Mouse (Mus musculus) CD4-positive, CD25-positive, alpha-beta regulatory T cell, adult 4 months (primary cell): Measurements from ENCODE around the gene Gripap1. TPM values are rescaled to one million over a fixed set of nuclear protein-coding genes. Genes with fewer than 3 reads are reported as not detected.

ENCODE experiments used
- polyA plus RNA-seq, 2 experiments: library from polyadenylated mRNA; unstranded; fragments of 100-300 nt; shearing (Covaris generic); gene quantifications; one replicate each; pipeline ENCODE4 v1.2.1; 2017

Gripap1 gene
- polyA plus RNA-seq, 2 experiments from 2014 or later: 58.7 to 98.2 TPM

Other genes with a start within 250 kb of the Gripap1 start
- gene Foxp3, start 216.1 kb upstream of the Gripap1 start, polyA plus RNA-seq: 10 to 100 TPM; 48.7 to 55.3 TPM
- gene Ppp1r3f, start 215.5 kb upstream of the Gripap1 start, polyA plus RNA-seq: 1 to 10 TPM; 3.4 to 9.2 TPM
- 10 to 100 TPM; 14.0 to 27.4 TPM for gene Ccdc22, start 184.2 kb upstream of the Gripap1 start, polyA plus RNA-seq
- gene Cacna1f, start 182.7 kb upstream of the Gripap1 start, polyA plus RNA-seq: not detected
- gene Syp, start 151.3 kb upstream of the Gripap1 start, polyA plus RNA-seq: 1 to 10 TPM; 9.3 TPM
- 1 to 10 TPM; 8.3 to 9.4 TPM for gene Prickle3, start 132.5 kb upstream of the Gripap1 start, polyA plus RNA-seq
- 100 to 1,000 TPM; 147 to 155 TPM for gene Plp2, start 118.4 kb upstream of the Gripap1 start, polyA plus RNA-seq
- gene Magix, start 108.5 kb upstream of the Gripap1 start, polyA plus RNA-seq: not detected
- gene Gpkow, start 92.6 kb upstream of the Gripap1 start, polyA plus RNA-seq: 10 to 100 TPM; 50.8 to 69.7 TPM
- 10 to 100 TPM; 42.8 to 76.1 TPM for gene Wdr45, start 75.4 kb upstream of the Gripap1 start, polyA plus RNA-seq
- 1 to 10 TPM in 1 of 2 experiments, not detected in 1; 1.0 TPM for gene Gm45208, start 67.5 kb upstream of the Gripap1 start, polyA plus RNA-seq
- gene Praf2, start 61.3 kb upstream of the Gripap1 start, polyA plus RNA-seq: 10 to 100 TPM; 33.9 to 40.0 TPM
- under 1 TPM; 0.20 to 0.52 TPM for gene Ccdc120, start 38.9 kb upstream of the Gripap1 start, polyA plus RNA-seq
- 10 to 100 TPM in 1 of 2 experiments, 1 to 10 TPM in 1; 8.5 to 14.4 TPM for gene Tfe3, start 27.2 kb upstream of the Gripap1 start, polyA plus RNA-seq
- under 1 TPM; 0.63 to 0.72 TPM for gene Kcnd1, start 32.5 kb downstream of the Gripap1 start, polyA plus RNA-seq
- gene Otud5, start 51.6 kb downstream of the Gripap1 start, polyA plus RNA-seq: 10 to 100 TPM; 13.7 to 28.6 TPM
- 10 to 100 TPM; 33.6 to 41.9 TPM for gene Pim2, start 88.5 kb downstream of the Gripap1 start, polyA plus RNA-seq
- 10 to 100 TPM; 17.1 to 35.7 TPM for gene Slc35a2, start 94.3 kb downstream of the Gripap1 start, polyA plus RNA-seq
- gene Pqbp1, start 109.5 kb downstream of the Gripap1 start, polyA plus RNA-seq: 100 to 1,000 TPM; 108 to 123 TPM
- gene Timm17b, start 109.6 kb downstream of the Gripap1 start, polyA plus RNA-seq: 100 to 1,000 TPM; 107 to 109 TPM
- gene Gm10491, start 118.1 kb downstream of the Gripap1 start, polyA plus RNA-seq: not detected
- gene Gm10490, start 119.8 kb downstream of the Gripap1 start, polyA plus RNA-seq: not detected
- not detected for gene Pcsk1n, start 130.1 kb downstream of the Gripap1 start, polyA plus RNA-seq
- gene Eras, start 138.8 kb downstream of the Gripap1 start, polyA plus RNA-seq: not detected
- gene Hdac6, start 158.1 kb downstream of the Gripap1 start, polyA plus RNA-seq: 10 to 100 TPM in 1 of 2 experiments, 1 to 10 TPM in 1; 8.3 to 15.9 TPM
- 10 to 100 TPM; 43.6 to 47.9 TPM for gene Gata1, start 188.3 kb downstream of the Gripap1 start, polyA plus RNA-seq
- not detected for gene Glod5, start 228.7 kb downstream of the Gripap1 start, polyA plus RNA-seq